Mouse (Mus musculus): ENCODE measurements at regions not wholly inside any gene's neighbourhood (a gene's known extent, or its start where the extent isn't known, plus 50 kb on each side); places are given as distances from the start of the nearest gene placed in this dataset.

DNA sequence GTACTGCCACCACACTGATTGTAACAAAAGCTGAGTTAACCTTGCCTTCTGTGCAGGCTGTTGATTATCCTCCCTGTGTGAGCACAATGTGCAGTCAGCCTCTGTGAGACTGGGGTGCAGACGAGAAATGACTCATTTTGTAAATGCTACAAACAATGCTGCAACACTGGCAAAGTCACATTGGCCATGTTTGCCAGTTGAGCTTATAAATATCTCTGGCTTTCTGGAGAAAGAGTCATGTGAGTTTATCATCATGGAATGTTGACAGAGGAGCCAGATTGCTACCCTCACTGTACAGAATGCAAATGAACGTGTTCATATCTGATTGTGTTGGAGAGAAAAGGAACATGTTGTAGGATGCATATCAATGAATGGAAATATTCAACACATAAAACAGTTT lies 640.3 kb upstream of the Mdga2 start:
- TF ChIP-seq TCF12 (IDR thresholded peaks at IDR 0.05; ENCODE audit: low read depth, low read length) (no peak), CTCF (IDR thresholded peaks at IDR 0.05 in 2 of 3, conservative IDR thresholded peaks at IDR 0.05 in 1 of 3; ENCODE audit: control insufficient read depth in 1 of 3, insufficient read depth in 1 of 3, low read depth in 2 of 3, low read length in 3 of 3, poor library complexity in 1 of 3, severe bottlenecking in 1 of 3) (no peak), MYC (IDR thresholded peaks at IDR 0.05; ENCODE audit: low read depth, low read length) (no peak), MAFK (IDR thresholded peaks at IDR 0.05; ENCODE audit: borderline replicate concordance, low read depth, low read length) (no peak), E2F4 (IDR thresholded peaks at IDR 0.05; ENCODE audit: borderline replicate concordance, low read depth, low read length) (no peak), POLR2A (IDR thresholded peaks at IDR 0.05; ENCODE audit: control insufficient read depth in 1 of 2, insufficient read depth in 1 of 2, low read depth in 1 of 2, low read length in 2 of 2, poor library complexity in 1 of 2) (no peak), EP300 (IDR thresholded peaks at IDR 0.05; ENCODE audit: low read depth in 1 of 2, low read length in 2 of 2) (no peak), ZC3H11A (IDR thresholded peaks at IDR 0.05; ENCODE audit: low read depth, low read length) (no peak), KAT2A (conservative IDR thresholded peaks at IDR 0.05; ENCODE audit: low read depth, low read length) (no peak), ETS1 (IDR thresholded peaks at IDR 0.05; ENCODE audit: low read depth, low read length) (no peak)
